Mouse (Mus musculus): ENCODE results near the gene Ero1l.

- no peak for TF ChIP-seq POLR2A (IDR thresholded peaks at IDR 0.05; ENCODE audit: control insufficient read depth, extremely low read depth, insufficient read depth, low read length, poor library complexity)
- TF ChIP-seq CTCF (IDR thresholded peaks at IDR 0.05; ENCODE audit: borderline replicate concordance, control insufficient read depth, extremely low read depth, insufficient read depth, low read length, poor library complexity), result no peak
Observed at GRCm38 (mm10) chr14:45320111-45320510, 1.5 kb upstream of the Ero1l start.

All from thymus, adult 2 months (tissue).